Mouse (Mus musculus): ENCODE data around the gene Nell2. TPM values are rescaled to one million over a fixed set of nuclear protein-coding genes. Genes with fewer than 3 reads are reported as not detected.

Nell2 gene
- polyA plus RNA-seq, 1 experiment from 2014 or later = 194 TPM

Other genes starting within 250 kb of the Nell2 start
- 15.0 and 16.4 TPM in 2 replicates for gene Dbx2, start 127.4 kb upstream of the Nell2 start, polyA plus RNA-seq (2015; fragmentation: Nextera tagmentation; extraction: Ambion mirVana)

Measured in neural tube, embryonic 15.5 days (tissue).